Mouse (Mus musculus) erythroblast, adult 5-6 weeks (primary cell): ENCODE results near the gene 4930415O20Rik. TPM values are rescaled to one million over a fixed set of nuclear protein-coding genes. Genes with fewer than 3 reads are reported as not detected.

ENCODE experiments used
- ATAC-seq: replicated peaks from 2 replicates; pipeline ENCODE4 v1.8.0; 2016; ENCODE audit warnings: moderate number of reproducible peaks, mild to moderate bottlenecking, moderate TSS enrichment, inconsistent platforms; ENCODE audit not compliant: poor library complexity, low FRiP score, severe bottlenecking
- total RNA-seq, 2 experiments: library from RNA; stranded (forward) in 1 of 2; stranded (reverse) in 1 of 2; fragments of 150-400 nt in 1 of 2; fragments of 200-764, 138-1000 nt in 1 of 2; gene quantifications; 2 replicates each; pipeline versions ENCODE4 v1.2.3 to v1.2.4; 2015 to 2017; ENCODE audit warnings: low replicate concordance in 2 of 2

Gene 4930415O20Rik
- total RNA-seq, 2 experiments from 2014 or later: not detected

GRCm38 (mm10) chr15:98602191-98602881 is 31.5 kb downstream of the 4930415O20Rik start:
- peak; percentile 66 for ATAC-seq

- peak; percentile 56 for ATAC-seq
These were observed 32.2 kb downstream of the 4930415O20Rik start for GRCm38 (mm10) chr15:98602921-98603458.

- no peak for ATAC-seq
These were observed 33.3 kb downstream of the 4930415O20Rik start for GRCm38 (mm10) chr15:98604041-98604575.

- peak; percentile 69 for ATAC-seq
These were observed 35.3 kb downstream of the 4930415O20Rik start for GRCm38 (mm10) chr15:98606051-98606536.

GRCm38 (mm10) chr15:98606739-98607138 is 35.9 kb downstream of the 4930415O20Rik start:
- no peak for ATAC-seq

GRCm38 (mm10) chr15:98607557-98607956 is 36.8 kb downstream of the 4930415O20Rik start:
- ATAC-seq: 0 out of 2 replicates have a peak, but pooled peaks have one; percentile 1

- 0 out of 2 replicates have a peak, but pooled peaks have one; percentile 9 for ATAC-seq
These were observed 37.4 kb downstream of the 4930415O20Rik start for GRCm38 (mm10) chr15:98608058-98608783.

GRCm38 (mm10) chr15:98608784-98609250 is 38.0 kb downstream of the 4930415O20Rik start:
- no peak; the same call in 1 of the 2 replicates for ATAC-seq

GRCm38 (mm10) chr15:98609331-98610130 is 38.7 kb downstream of the 4930415O20Rik start, which contains the start of gene Adcy6:
Gene Adcy6 (minus strand): TSS chr15:98610076.
- ATAC-seq: 0 out of 2 replicates have a peak, but pooled peaks have one; percentile 20

- no peak for ATAC-seq
These were observed 39.4 kb downstream of the 4930415O20Rik start for GRCm38 (mm10) chr15:98610131-98610633.

GRCm38 (mm10) chr15:98612229-98612628 is 41.4 kb downstream of the 4930415O20Rik start:
- no peak for ATAC-seq

GRCm38 (mm10) chr15:98614551-98614950 is 43.7 kb downstream of the 4930415O20Rik start:
- ATAC-seq: no peak

- ATAC-seq: no peak
These were observed 44.2 kb downstream of the 4930415O20Rik start for GRCm38 (mm10) chr15:98614971-98615370.

- no peak for ATAC-seq
These were observed 44.9 kb downstream of the 4930415O20Rik start for GRCm38 (mm10) chr15:98615751-98616150.

- peak; percentile 48 for ATAC-seq
These were observed 45.8 kb downstream of the 4930415O20Rik start for GRCm38 (mm10) chr15:98616362-98617175.

GRCm38 (mm10) chr15:98617176-98617537 is 46.4 kb downstream of the 4930415O20Rik start:
- peak; percentile 79 for ATAC-seq

GRCm38 (mm10) chr15:98622199-98622598 is 51.4 kb downstream of the 4930415O20Rik start:
- ATAC-seq: no peak

GRCm38 (mm10) chr15:98622721-98623120 is 51.9 kb downstream of the 4930415O20Rik start:
- ATAC-seq: no peak
